Mouse (Mus musculus): ENCODE data around the gene Tanc1. TPM values are rescaled to one million over a fixed set of nuclear protein-coding genes. Genes with fewer than 3 reads are reported as not detected.

Gene Tanc1
- polyA plus RNA-seq, 1 experiment = not detected

- H3K4me3 ChIP-seq (ENCODE audit: insufficient read depth, low read depth, low read length) = no peak overlapping the region
- no peak overlapping the region for H3K27ac ChIP-seq (ENCODE audit: insufficient read depth, low read depth, low read length)
- peaks cover 7% of the 10 kb centered on the region for H3K4me1 ChIP-seq (ENCODE audit: control insufficient read depth, insufficient read depth, low read length)
- 72% methylated on average over 5 of the region's 5 CpGs for WGBS
- no peak for TF ChIP-seq POLR2A (IDR thresholded peaks at IDR 0.05; ENCODE audit: insufficient read depth, low read depth, low read length)
- no peak for TF ChIP-seq CTCF (IDR thresholded peaks at IDR 0.05; ENCODE audit: insufficient read depth, low read depth, low read length)
Measured at GRCm38 (mm10) chr2:59608958-59609357, 2.9 kb upstream of the Tanc1 start.

DNA sequence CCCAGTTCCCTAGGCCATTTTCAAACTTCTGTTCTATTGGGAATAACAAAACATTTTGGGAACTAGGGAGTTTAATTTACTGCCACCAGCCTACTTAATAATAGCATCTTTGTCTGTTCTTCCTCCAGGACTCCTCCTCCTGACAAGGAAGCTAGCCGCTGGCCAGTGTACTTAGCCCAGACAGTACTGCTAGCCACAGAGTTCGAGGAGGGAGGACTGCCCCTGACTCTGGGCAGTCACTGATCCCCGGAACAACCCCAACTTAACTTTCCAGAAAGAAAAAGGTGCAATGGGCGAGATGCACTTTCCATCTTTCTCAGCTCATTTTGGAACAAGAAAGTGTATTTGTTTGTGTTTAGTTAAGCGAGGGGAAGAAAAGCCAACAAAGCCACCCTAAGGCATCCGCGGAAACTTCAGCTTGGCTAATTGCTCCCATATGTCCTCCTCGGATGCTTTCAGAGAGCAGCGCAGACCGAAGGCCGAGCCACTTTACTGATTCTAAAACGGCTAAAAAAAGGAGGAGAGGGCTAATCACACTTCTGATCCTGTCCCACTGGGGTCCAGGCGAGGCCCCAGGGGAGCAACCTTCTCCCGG, 529 bp upstream of the Tanc1 start:
- Histone ChIP-seq H3K4me3 (ENCODE audit: insufficient read depth, low read depth, low read length) (peak overlapping the region; percentile 54), H3K27ac (ENCODE audit: insufficient read depth, low read depth, low read length) (no peak overlapping the region), H3K4me1 (ENCODE audit: control insufficient read depth, insufficient read depth, low read length) (peaks cover 7% of the 10 kb centered on the region)
- TF ChIP-seq POLR2A (IDR thresholded peaks at IDR 0.05; ENCODE audit: insufficient read depth, low read depth, low read length) (no peak), CTCF (IDR thresholded peaks at IDR 0.05; ENCODE audit: insufficient read depth, low read depth, low read length) (no peak)
- 10% methylated on average over 14 of the region's 14 CpGs for WGBS

DNA sequence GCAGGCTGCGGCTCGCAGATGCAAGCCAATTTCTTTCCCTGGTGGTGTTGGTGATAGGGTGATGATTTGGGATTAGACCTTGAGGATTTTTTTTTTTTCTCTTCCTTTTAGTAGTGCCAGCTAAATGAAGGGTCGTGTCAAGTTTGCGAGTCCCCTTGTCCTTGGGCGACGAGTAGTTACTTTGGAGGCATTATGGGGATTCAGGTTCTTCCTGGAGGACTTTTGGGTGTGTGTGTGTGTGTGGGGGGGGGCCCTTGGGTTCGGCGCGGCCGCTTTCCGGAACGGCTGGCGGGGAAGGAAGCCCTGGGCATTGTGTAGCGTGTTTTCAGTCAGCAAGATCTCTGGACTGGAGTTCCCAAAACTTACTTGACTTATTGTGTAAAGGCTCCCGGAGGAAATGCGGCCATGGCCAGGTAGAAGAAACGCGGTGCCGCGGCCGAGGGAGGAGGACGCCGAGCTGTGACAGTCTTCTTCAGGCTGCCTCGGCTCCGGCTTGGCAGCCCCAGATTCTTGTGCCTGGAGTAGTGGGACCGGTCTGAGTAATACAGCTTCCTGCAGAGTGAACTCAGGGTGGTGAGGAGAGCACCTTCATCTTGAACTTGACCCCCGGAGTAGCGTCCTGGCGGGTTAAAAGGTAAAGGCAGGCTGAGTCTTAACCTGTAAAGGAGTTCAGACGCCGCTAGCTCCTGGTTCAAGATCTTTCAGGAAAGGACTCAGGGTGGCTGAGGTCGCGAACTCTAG, 1.1 kb downstream of the Tanc1 start:
- H3K4me1 ChIP-seq (ENCODE audit: control insufficient read depth, insufficient read depth, low read length) = peaks cover 7% of the 10 kb centered on the region
- no peak for TF ChIP-seq POLR2A (IDR thresholded peaks at IDR 0.05; ENCODE audit: insufficient read depth, low read depth, low read length)
- under 1% methylated on average over 33 of the region's 33 CpGs for WGBS
- no peak overlapping the region for H3K27ac ChIP-seq (ENCODE audit: insufficient read depth, low read depth, low read length)
- H3K4me3 ChIP-seq (ENCODE audit: insufficient read depth, low read depth, low read length) = peak overlapping the region; percentile 54

DNA sequence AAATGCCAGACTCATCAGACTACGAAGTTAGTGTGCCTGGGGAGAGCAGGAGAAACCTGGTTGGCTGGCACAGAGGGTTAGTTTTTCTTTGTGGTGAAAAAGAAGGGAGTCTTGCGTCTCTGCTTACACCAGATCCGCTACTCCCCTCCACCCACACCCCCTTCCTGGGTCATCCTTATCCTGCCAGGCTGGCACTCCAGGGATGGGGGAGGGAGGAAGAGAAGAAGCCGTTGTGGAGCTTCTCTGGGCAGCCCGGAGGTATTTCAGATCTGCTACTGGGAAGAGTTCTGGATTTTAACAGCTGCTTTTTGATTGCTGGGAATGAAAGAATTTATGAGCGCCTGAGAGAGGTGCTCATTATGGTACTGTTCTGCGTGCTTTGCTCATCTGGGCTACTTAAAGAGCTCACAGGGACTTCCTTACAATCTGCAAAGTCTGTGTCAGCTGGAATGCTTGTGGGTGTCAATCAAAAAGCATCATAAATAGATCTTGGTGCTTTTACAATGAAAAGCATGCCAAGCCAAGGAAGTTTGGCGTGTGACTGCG, 1.7 kb downstream of the Tanc1 start:
- WGBS = 15% methylated on average over 9 of the region's 9 CpGs
- Histone ChIP-seq H3K27ac (ENCODE audit: insufficient read depth, low read depth, low read length) (no peak overlapping the region), H3K4me3 (ENCODE audit: insufficient read depth, low read depth, low read length) (peak overlapping the region; percentile 54), H3K4me1 (ENCODE audit: control insufficient read depth, insufficient read depth, low read length) (peaks cover 7% of the 10 kb centered on the region)
- TF ChIP-seq CTCF (IDR thresholded peaks at IDR 0.05; ENCODE audit: insufficient read depth, low read depth, low read length) (no peak), POLR2A (IDR thresholded peaks at IDR 0.05; ENCODE audit: insufficient read depth, low read depth, low read length) (no peak)

GRCm38 (mm10) chr2:59616890-59617289, 5.0 kb downstream of the Tanc1 start:
- Histone ChIP-seq H3K4me3 (ENCODE audit: insufficient read depth, low read depth, low read length) (no peak overlapping the region), H3K4me1 (ENCODE audit: control insufficient read depth, insufficient read depth, low read length) (peaks cover 7% of the 10 kb centered on the region), H3K27ac (ENCODE audit: insufficient read depth, low read depth, low read length) (no peak overlapping the region)
- no peak for TF ChIP-seq POLR2A (IDR thresholded peaks at IDR 0.05; ENCODE audit: insufficient read depth, low read depth, low read length)
- no peak for TF ChIP-seq CTCF (IDR thresholded peaks at IDR 0.05; ENCODE audit: insufficient read depth, low read depth, low read length)
- WGBS = 76% methylated on average over 2 of the region's 2 CpGs

- 87% methylated on average over 7 of the region's 7 CpGs for WGBS
- Histone ChIP-seq H3K4me3 (ENCODE audit: insufficient read depth, low read depth, low read length) (no peak overlapping the region), H3K27ac (ENCODE audit: insufficient read depth, low read depth, low read length) (no peak overlapping the region), H3K4me1 (ENCODE audit: control insufficient read depth, insufficient read depth, low read length) (no peaks in the 10 kb centered on the region)
- TF ChIP-seq CTCF (IDR thresholded peaks at IDR 0.05; ENCODE audit: insufficient read depth, low read depth, low read length) (no peak), POLR2A (IDR thresholded peaks at IDR 0.05; ENCODE audit: insufficient read depth, low read depth, low read length) (no peak)
Measured at GRCm38 (mm10) chr2:59618996-59619395, 7.2 kb downstream of the Tanc1 start.

- H3K4me3 ChIP-seq (ENCODE audit: insufficient read depth, low read depth, low read length) = no peak overlapping the region
- no peak overlapping the region for H3K27ac ChIP-seq (ENCODE audit: insufficient read depth, low read depth, low read length)
- H3K4me1 ChIP-seq (ENCODE audit: control insufficient read depth, insufficient read depth, low read length) = no peaks in the 10 kb centered on the region
- no peak for TF ChIP-seq CTCF (IDR thresholded peaks at IDR 0.05; ENCODE audit: insufficient read depth, low read depth, low read length)
- no peak for TF ChIP-seq POLR2A (IDR thresholded peaks at IDR 0.05; ENCODE audit: insufficient read depth, low read depth, low read length)
- 92% methylated on average over 5 of the region's 5 CpGs for WGBS
Measured at GRCm38 (mm10) chr2:59620601-59621000, 8.8 kb downstream of the Tanc1 start.

GRCm38 (mm10) chr2:59622514-59623139, 10.8 kb downstream of the Tanc1 start:
- no peak overlapping the region for H3K4me3 ChIP-seq (ENCODE audit: insufficient read depth, low read depth, low read length)
- H3K27ac ChIP-seq (ENCODE audit: insufficient read depth, low read depth, low read length) = no peak overlapping the region
- no peak for TF ChIP-seq CTCF (IDR thresholded peaks at IDR 0.05; ENCODE audit: insufficient read depth, low read depth, low read length)
- no peak for TF ChIP-seq POLR2A (IDR thresholded peaks at IDR 0.05; ENCODE audit: insufficient read depth, low read depth, low read length)
- WGBS = 87% methylated on average over 6 of the region's 6 CpGs
- no peaks in the 10 kb centered on the region for H3K4me1 ChIP-seq (ENCODE audit: control insufficient read depth, insufficient read depth, low read length)

DNA sequence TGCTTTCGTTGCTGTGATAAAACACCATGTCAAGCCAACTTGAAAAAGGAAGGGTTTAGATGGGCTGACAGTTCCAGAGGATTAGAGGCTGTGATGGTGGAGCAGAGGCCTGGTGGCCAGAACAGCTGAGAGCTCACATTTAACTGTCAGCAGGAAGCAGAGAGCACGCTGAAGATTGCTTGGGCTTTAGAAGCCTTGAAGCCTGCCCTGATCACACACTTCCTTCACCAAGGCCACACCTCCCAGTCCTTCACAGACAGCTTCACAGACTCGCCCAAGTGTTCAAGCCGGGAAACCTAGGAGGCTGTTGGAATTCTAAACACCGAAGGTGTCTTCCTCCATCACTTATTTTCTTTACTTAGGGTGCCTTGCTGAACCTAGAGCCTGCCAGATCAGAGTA, 12.0 kb downstream of the Tanc1 start:
- Histone ChIP-seq H3K27ac (ENCODE audit: insufficient read depth, low read depth, low read length) (no peak overlapping the region), H3K4me3 (ENCODE audit: insufficient read depth, low read depth, low read length) (no peak overlapping the region), H3K4me1 (ENCODE audit: control insufficient read depth, insufficient read depth, low read length) (peaks cover 6% of the 10 kb centered on the region; the same call in 1 of the 2 replicates)
- 84% methylated on average over 5 of the region's 5 CpGs for WGBS
- TF ChIP-seq POLR2A (IDR thresholded peaks at IDR 0.05; ENCODE audit: insufficient read depth, low read depth, low read length) (no peak), CTCF (IDR thresholded peaks at IDR 0.05; ENCODE audit: insufficient read depth, low read depth, low read length) (no peak)
